Mouse (Mus musculus) spleen, embryonic (tissue): ENCODE results near the gene Cybb.
"Not testable (repeated sequence)": the region's sequence is repeated elsewhere in the genome, so short reads cannot be mapped to it uniquely, and the experiment has no call there.

Experiments
- CTCF ChIA-PET: fragments of 350-600 bp; sonication (Branson Sonifier 250); formaldehyde crosslinking; loops from one replicate; lab custom pipeline; 2022; lab: Charles Lee

Cybb gene

GRCm38 (mm10) chrX:9487671-9488070, at the start of gene Cybb:
Gene Cybb, minus strand, starts transcription at chrX:9487771.
- CTCF ChIA-PET = no interaction called here

- CTCF ChIA-PET = no interaction called here
Observed at GRCm38 (mm10) chrX:9536881-9537280, 49.3 kb upstream of the Cybb start.

GRCm38 (mm10) chrX:9519969-9520368, 32.4 kb upstream of the Cybb start:
- CTCF ChIA-PET = not testable (repeated sequence)

- CTCF ChIA-PET = not testable (repeated sequence)
Observed at GRCm38 (mm10) chrX:9517531-9517930, 30.0 kb upstream of the Cybb start.

GRCm38 (mm10) chrX:9475036-9475435, 12.5 kb downstream of the Cybb start:
- CTCF ChIA-PET = not testable (repeated sequence)

- CTCF ChIA-PET = no interaction called here
Observed at GRCm38 (mm10) chrX:9474440-9474839, 13.1 kb downstream of the Cybb start.

GRCm38 (mm10) chrX:9473768-9474167, 13.8 kb downstream of the Cybb start:
- CTCF ChIA-PET = no interaction called here

GRCm38 (mm10) chrX:9470811-9471388, 16.7 kb downstream of the Cybb start:
- CTCF ChIA-PET = no interaction called here

- CTCF ChIA-PET = no interaction called here
Observed at GRCm38 (mm10) chrX:9469100-9469499, 18.5 kb downstream of the Cybb start.

- CTCF ChIA-PET = no interaction called here
Observed at GRCm38 (mm10) chrX:9467020-9467419, 20.6 kb downstream of the Cybb start.

- CTCF ChIA-PET = no interaction called here
Observed at GRCm38 (mm10) chrX:9465890-9466289, 21.7 kb downstream of the Cybb start.

GRCm38 (mm10) chrX:9462671-9463070, 24.9 kb downstream of the Cybb start:
- CTCF ChIA-PET = no interaction called here

GRCm38 (mm10) chrX:9461399-9461798, 26.2 kb downstream of the Cybb start:
- CTCF ChIA-PET = no interaction called here

- CTCF ChIA-PET = no interaction called here
Observed at GRCm38 (mm10) chrX:9460387-9460930, 27.1 kb downstream of the Cybb start.

GRCm38 (mm10) chrX:9452375-9452774, 35.2 kb downstream of the Cybb start:
- CTCF ChIA-PET = no interaction called here

- CTCF ChIA-PET = no interaction called here
Observed at GRCm38 (mm10) chrX:9447284-9447683, 40.3 kb downstream of the Cybb start.

GRCm38 (mm10) chrX:9441102-9441501, 46.5 kb downstream of the Cybb start:
- CTCF ChIA-PET = no interaction called here

GRCm38 (mm10) chrX:9440556-9440955, 47.0 kb downstream of the Cybb start:
- CTCF ChIA-PET = no interaction called here

- CTCF ChIA-PET = no interaction called here
Observed at GRCm38 (mm10) chrX:9439257-9439656, 48.3 kb downstream of the Cybb start.

- CTCF ChIA-PET = no interaction called here
Observed at GRCm38 (mm10) chrX:9413889-9414288, 73.7 kb downstream of the Cybb start.
